Mouse (Mus musculus): ENCODE results near the gene Rfx4.

- TF ChIP-seq CTCF (IDR thresholded peaks at IDR 0.05; ENCODE audit: control insufficient read depth, insufficient read depth, low read length) (no peak), POLR2A (IDR thresholded peaks at IDR 0.05; ENCODE audit: borderline replicate concordance, control insufficient read depth, low read depth, low read length) (no peak)
These were observed 155.0 kb downstream of the Rfx4 start for GRCm38 (mm10) chr10:84910758-84911384.

Data from bone marrow, adult 2 months (tissue).